Mouse (Mus musculus) frontal cortex, postnatal 14 days (tissue): Measurements from ENCODE around the gene Ankrd11.

Source experiments
- DNase-seq, 2 experiments: peaks; one replicate each; pipeline ENCODE4 v3.0.0; 2022; ENCODE audit warnings: low spot score in 2 of 2

Gene Ankrd11

DNA sequence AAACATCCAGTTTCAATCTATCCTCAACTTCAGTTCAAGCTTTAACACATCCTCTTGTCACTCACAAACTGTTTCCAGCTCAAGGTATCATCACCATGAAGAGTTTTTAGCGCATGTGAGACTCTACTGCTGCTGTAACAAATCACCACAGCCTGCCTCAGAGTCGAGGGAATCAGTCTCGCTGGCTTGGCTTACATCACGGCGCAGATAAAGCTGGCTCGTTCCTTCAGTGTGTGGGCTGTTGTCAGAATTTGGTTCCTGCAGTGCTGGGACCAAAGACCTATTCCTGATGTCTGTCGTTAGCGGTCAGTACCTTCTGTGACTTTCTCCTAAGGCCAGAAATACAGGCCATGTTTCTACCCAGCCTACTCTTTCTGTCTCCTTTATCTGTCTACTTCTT lies 144.9 kb downstream of the Ankrd11 start:
- no peak for DNase-seq

- DNase-seq: no peak
These were observed 145.8 kb downstream of the Ankrd11 start for GRCm38 (mm10) chr8:122896317-122896716.

DNA sequence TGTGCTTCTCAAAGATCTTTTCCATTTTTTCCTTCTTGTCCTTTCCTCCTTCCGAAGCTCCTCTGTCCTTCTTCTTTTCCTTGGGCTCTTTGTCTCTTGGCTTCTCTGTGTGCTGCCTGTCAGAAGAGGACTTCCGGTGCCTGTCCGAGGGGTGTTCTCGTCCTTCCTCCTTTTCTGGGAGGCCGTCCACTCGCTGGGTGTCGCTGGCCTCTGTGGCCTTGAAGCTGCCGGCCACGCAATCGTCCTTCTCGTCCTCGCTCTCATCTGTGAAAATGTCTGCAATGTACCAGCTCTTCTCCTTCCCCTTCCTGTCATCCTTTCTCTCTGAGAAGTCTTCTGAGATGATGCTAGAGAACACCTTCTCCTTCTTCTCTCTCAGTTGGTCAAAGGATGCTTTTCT lies 148.6 kb downstream of the Ankrd11 start:
- DNase-seq: no peak

GRCm38 (mm10) chr8:122891440-122891839 lies 150.6 kb downstream of the Ankrd11 start:
- no peak for DNase-seq

GRCm38 (mm10) chr8:122883671-122884070 lies 158.4 kb downstream of the Ankrd11 start:
- no peak for DNase-seq

DNA sequence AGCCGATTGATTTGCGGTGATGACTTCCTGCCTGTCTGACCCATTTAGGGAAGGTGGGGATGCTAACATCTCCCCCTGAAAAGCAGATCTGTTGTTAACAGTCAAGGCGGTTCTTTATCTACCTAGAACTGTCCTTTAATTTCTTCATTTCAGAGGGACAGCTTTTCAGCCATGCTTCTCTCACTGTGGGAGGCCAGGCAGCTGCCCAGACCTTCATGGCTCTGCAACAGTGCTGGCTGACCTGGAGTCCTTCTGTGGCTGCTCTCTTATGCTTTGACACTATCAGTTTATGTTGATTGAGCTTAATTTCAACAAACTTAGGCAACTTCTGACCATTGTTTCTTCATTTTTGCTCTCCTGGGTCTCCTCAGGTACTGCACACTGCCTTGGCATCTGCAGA lies 161.8 kb downstream of the Ankrd11 start:
- DNase-seq: no peak

DNA sequence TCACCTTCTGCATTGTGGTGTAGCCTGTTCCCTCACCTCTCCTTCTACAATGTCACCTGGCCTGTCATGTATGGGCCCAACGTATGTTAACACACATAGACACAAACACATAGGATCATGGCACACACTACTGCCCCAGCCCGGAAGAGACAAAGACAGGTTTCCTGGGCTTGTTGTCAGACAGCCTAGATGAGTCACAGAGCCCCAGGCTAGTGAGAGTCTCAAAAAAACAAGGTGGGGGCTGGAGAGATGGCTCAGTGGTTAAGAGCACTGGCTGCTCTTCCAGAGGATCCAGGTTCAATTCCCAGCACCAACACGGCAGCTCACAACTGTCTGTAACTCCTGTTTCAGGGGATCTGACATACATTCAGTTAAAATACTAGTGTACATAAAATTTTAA lies 163.8 kb downstream of the Ankrd11 start:
- no peak for DNase-seq

DNA sequence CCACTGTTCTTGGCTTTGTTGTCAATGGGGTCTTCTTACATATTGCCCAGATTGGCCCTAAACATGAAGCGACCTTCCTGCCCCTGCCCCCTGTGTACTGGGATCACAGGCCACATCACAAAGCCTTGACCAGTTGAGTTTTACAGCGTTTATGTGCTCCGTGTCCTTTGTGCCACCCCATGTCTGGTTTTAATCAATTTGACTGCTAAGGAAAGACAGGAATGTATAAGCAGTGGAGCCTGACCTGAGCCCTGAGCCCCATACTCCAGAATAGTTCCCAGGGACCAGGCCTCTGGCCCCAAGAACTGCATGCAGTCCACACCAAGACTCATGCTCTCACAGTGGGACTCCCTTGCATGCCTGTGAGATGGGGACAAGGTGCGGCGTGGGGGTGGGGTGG lies 166.9 kb downstream of the Ankrd11 start:
- no peak for DNase-seq

- no peak for DNase-seq
These were observed 168.9 kb downstream of the Ankrd11 start for GRCm38 (mm10) chr8:122873171-122873570.

GRCm38 (mm10) chr8:122871663-122872062 lies 170.4 kb downstream of the Ankrd11 start:
- no peak for DNase-seq

- DNase-seq: no peak
These were observed 171.7 kb downstream of the Ankrd11 start for GRCm38 (mm10) chr8:122870377-122870863.

GRCm38 (mm10) chr8:122867982-122868381 lies 174.1 kb downstream of the Ankrd11 start:
- DNase-seq: no peak

GRCm38 (mm10) chr8:122866231-122866630 lies 175.8 kb downstream of the Ankrd11 start:
- no peak for DNase-seq

GRCm38 (mm10) chr8:122865441-122865840 lies 176.6 kb downstream of the Ankrd11 start:
- DNase-seq: no peak

GRCm38 (mm10) chr8:122864719-122865129 lies 177.4 kb downstream of the Ankrd11 start:
- no peak for DNase-seq

DNA sequence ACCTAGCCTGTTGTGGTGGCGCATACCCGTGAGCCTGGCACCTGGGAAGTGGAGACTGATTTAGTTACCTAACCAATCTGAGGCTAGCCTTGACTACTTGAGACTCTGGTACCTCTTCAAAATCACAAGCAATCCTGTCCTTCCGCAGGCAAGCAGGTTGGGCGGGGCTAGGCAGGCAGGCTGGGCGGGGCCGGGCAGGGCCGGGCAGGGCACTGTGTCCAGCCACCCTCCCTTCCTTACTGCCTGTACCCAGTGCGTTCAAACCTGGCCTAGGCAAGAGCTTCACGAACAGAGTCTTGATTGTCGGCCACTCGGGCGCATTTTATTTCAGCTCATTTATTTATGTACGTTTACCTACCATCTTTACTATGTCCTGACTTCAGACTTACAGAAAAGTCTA lies 182.2 kb downstream of the Ankrd11 start:
- DNase-seq: no peak

GRCm38 (mm10) chr8:122856288-122856687 lies 185.8 kb downstream of the Ankrd11 start:
- DNase-seq: no peak

GRCm38 (mm10) chr8:122855123-122855522 lies 187.0 kb downstream of the Ankrd11 start:
- DNase-seq: no peak

DNA sequence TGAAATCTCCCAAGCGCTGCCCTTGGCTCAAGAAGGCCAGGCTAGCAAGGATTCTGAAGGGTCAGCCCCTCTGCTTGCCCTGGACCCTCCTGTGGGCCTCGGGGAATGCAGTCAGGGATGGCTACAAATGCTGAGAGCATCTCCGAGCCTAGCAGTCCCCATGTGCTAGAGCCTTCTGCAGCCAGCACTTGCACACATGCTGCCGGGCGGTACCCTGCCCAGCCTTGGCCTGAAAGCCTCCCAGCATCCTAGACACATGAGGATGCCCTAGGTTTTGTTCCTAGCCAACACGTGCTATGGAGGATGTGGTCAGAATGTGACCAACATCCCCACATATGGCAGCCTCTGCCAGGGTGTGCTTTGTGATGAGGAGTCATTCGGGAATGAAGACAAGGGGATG lies 187.7 kb downstream of the Ankrd11 start:
- no peak for DNase-seq

- DNase-seq: no peak
These were observed 188.7 kb downstream of the Ankrd11 start for GRCm38 (mm10) chr8:122853340-122853771.

DNA sequence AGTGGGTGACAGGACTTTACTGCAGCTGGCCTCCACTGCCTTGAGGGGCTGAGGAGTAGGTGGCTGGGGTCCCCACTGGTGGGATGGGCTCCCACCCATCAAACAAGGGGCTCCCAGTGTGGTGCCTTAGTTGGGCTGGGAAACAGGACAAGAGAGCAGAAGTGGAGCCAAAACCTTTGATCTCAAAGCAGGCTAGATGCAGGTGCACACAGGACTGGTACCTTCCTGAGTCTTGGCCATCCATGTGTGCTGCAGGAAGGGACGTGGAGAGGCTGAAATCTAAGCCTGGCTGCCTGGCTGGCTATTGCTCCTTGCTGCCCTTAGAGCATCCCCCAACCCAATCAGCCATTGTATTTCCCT lies 189.6 kb downstream of the Ankrd11 start:
- no peak for DNase-seq

DNA sequence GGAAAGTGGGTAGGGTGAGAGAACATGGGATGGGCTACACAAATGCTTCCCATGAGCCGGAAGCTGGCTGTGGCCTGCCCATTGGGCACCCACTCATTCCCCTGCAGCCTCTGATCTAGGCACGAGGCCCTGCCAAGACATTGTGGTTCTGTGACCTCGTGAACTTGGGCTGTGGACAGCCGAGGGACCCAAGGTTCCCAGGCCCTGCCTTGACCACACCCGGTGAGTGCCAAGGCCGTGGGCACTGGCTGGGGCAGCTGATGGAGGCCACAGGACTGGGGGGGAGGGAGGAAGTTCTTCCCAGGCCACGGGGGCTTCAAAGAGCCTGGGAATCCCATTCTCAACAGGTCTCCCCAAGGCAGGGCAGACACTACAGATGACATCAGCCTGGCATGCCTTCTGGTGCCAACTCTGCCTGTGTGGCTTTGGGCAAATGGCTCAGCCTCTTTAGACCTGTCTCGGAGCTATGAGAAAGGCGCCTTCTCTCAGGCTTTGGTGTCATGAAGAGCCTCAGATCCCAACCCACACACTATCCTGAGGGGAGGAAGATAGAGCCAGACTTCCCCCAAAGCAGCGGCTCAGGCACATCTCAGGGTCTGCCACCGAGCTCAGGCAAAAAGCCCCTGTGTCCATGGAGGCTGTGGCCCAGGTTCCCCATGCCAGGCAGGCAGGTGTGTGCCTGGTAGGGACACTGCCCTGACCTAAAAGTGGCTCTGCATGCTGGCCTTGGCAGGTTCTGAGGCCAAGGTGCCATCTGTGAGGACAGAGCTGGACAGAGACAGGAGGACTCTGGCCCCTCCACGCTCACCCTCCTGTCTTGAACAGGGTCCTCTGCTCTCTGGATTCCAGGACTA lies 190.2 kb downstream of the Ankrd11 start:
- no peak for DNase-seq

DNA sequence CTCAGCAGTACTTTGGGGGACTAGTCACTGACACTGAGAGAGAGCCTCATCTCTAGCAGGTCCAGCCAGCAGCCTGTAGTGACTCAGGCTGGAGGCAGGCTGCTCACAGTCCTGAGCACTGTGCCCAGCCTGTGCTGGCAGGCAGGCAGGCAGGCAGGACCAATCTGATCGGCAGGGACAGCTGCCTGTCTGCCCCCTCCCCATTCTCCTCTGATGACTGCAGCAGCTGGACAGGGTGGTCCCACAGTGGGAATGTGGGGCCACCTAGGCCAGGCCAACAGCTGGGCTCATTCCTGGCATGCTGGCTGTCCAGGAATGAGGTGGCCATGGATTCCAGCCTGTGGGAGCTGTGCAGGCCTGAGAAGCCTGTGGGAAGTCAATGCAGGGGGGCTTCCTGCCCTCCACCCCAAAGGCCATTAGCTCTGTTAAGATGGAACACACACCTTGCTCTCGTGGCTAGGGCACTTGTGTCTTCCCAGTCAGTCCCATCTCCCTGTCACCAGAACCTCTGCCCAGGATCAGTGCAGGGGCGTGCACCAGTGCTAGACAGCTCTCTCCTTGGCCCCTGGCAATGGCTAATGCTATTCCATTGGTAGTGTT lies 191.3 kb downstream of the Ankrd11 start:
- DNase-seq: no peak
